Mouse (Mus musculus): Measurements from ENCODE around the gene Irgm1.

- TF ChIP-seq CTCF (IDR thresholded peaks at IDR 0.05; ENCODE audit: borderline replicate concordance, control insufficient read depth, extremely low read depth, insufficient read depth, low read length, poor library complexity) (no peak), POLR2A (IDR thresholded peaks at IDR 0.05; ENCODE audit: control insufficient read depth, extremely low read depth, insufficient read depth, low read length, poor library complexity) (no peak)
Observed at GRCm38 (mm10) chr11:48908459-48908858, 37.0 kb upstream of the Irgm1 start.

Measured in thymus, adult 2 months (tissue).